Mouse (Mus musculus) embryonic facial prominence, embryonic 15.5 days (tissue): Measurements from ENCODE around the gene Colgalt2. TPM values are rescaled to one million over a fixed set of nuclear protein-coding genes. Genes with fewer than 3 reads are reported as not detected.

Source experiments
- ATAC-seq: fragments of 200-750 bp; cut with Nextera tagmentation; 2 replicates; pipeline ENCODE4 v1.8.0; 2017; ENCODE audit warnings: low read depth, moderate TSS enrichment; ENCODE audit not compliant: insufficient number of reproducible peaks, low FRiP score, low TSS enrichment
- H3K27ac ChIP-seq: fragments of 300-500 bp; sonication (generic); replicated peaks from 2 replicates; pipeline ENCODE4 v1.5.1; 2015; ENCODE audit warnings: mild to moderate bottlenecking, inconsistent platforms
- H3K27me3 ChIP-seq: fragments of 300-500 bp; sonication (generic); 2 replicates; pipeline ENCODE4 v1.6.1; 2015; ENCODE audit warnings: inconsistent platforms
- H3K36me3 ChIP-seq: fragments of 300-500 bp; sonication (generic); 2 replicates; pipeline ENCODE4 v1.6.1; 2015; ENCODE audit warnings: mild to moderate bottlenecking, inconsistent platforms
- H3K4me1 ChIP-seq: fragments of 300-500 bp; sonication (generic); 2 replicates; pipeline ENCODE4 v1.6.1; 2015; ENCODE audit warnings: inconsistent platforms
- H3K4me2 ChIP-seq: fragments of 300-500 bp; sonication (generic); replicated peaks from 2 replicates; pipeline ENCODE4 v1.6.1; 2015; ENCODE audit warnings: mild to moderate bottlenecking, inconsistent platforms
- H3K4me3 ChIP-seq: fragments of 300-500 bp; sonication (generic); replicated peaks from 2 replicates; pipeline ENCODE4 v1.5.1; 2015; ENCODE audit warnings: mild to moderate bottlenecking, inconsistent platforms
- H3K9ac ChIP-seq: fragments of 300-500 bp; sonication (generic); 2 replicates; pipeline ENCODE4 v1.6.1; 2015; ENCODE audit warnings: inconsistent platforms
- H3K9me3 ChIP-seq: fragments of 300-500 bp; sonication (generic); replicated peaks from 2 replicates; pipeline ENCODE4 v1.6.1; 2016; ENCODE audit warnings: inconsistent platforms
- WGBS: fragments of 180-500 bp; shearing (Covaris S2); methylation state at CpG from one replicate; pipeline ENCODE4 v1.1.7; 2015; 5-methylcytosine and 5-hydroxymethylcytosine counted together
- polyA plus RNA-seq: library from polyadenylated mRNA; unstranded; fragments of >200 nt; fragmentation: Nextera tagmentation; extraction: Ambion mirVana; gene quantifications from 2 replicates; pipeline ENCODE4 v1.2.1, GENCODE M21; 2015

Gene Colgalt2
- polyA plus RNA-seq, 1 experiment from 2014 or later: 4.7 TPM

GRCm38 (mm10) chr1:152492258-152492657 lies 92.6 kb downstream of the Colgalt2 start:
- Histone ChIP-seq H3K36me3 (no peaks in the 10 kb centered on the region), H3K27me3 (no peaks in the 10 kb centered on the region), H3K4me1 (peaks cover 3% of the 10 kb centered on the region; the same call in 1 of the 2 replicates), H3K4me2 (no peak overlapping the region), H3K9me3 (no peaks in the 10 kb centered on the region), H3K27ac (no peak overlapping the region), H3K9ac (no peak overlapping the region), H3K4me3 (no peak overlapping the region)
- 78% methylated on average over 1 of the region's 1 CpGs for WGBS
- ATAC-seq: no peak

- Histone ChIP-seq H3K4me2 (0 out of 2 replicates have a peak overlapping the region, but pooled peaks have one; percentile 15), H3K36me3 (no peaks in the 10 kb centered on the region), H3K4me3 (no peak overlapping the region), H3K27me3 (no peaks in the 10 kb centered on the region), H3K9me3 (no peaks in the 10 kb centered on the region), H3K9ac (no peak overlapping the region), H3K27ac (no peak overlapping the region), H3K4me1 (peaks cover 9% of the 10 kb centered on the region)
- 52% methylated on average over 2 of the region's 2 CpGs for WGBS
- ATAC-seq: no peak
Measured at GRCm38 (mm10) chr1:152496831-152497230, 97.2 kb downstream of the Colgalt2 start.

DNA sequence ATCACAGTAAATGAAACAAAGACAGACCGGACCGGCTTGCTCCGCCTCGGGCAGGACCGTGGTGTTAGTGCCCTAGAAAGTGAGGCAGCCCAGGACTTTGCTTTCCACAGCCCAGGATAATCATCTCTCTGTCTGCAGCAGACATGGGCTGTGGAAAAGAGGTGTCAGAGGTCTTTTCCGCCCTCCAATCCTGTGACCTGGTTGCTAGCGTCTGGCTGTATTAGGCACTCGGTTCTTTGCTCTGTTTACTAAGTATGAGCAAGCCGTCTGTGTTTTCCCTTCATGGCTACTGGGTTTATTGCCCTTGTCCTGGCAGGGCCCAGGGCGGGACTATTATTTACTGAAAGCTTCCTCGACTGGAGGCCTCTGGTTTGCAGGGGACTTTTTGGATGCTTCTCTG lies 98.0 kb downstream of the Colgalt2 start:
- peak overlapping the region; percentile 15; the same call in 1 of the 2 replicates for H3K4me2 ChIP-seq
- H3K4me1 ChIP-seq: peaks cover 9% of the 10 kb centered on the region
- H3K9ac ChIP-seq: no peak overlapping the region

DNA sequence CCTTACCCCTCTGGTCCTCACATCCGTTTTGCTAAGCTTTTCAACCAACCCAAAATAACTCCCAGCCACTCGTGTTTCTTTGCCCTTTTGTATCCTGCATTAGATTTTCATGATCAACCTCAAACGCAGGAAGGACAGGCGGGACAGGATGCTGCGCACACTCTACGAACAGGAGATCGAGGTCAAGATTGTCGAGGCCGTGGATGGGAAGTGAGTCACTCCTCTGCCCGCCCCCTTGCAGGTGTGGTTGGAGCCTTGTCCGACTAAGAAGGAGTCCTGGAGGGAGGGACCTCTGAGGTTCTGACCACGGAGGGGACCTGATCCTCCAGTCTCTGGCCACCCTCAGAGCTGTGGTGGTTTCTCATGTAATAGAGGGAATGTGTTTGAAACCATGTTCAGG lies 100.2 kb downstream of the Colgalt2 start:
- WGBS: 76% methylated on average over 12 of the region's 12 CpGs
- Histone ChIP-seq H3K36me3 (no peaks in the 10 kb centered on the region), H3K27me3 (no peaks in the 10 kb centered on the region)

More for the DNA sequence above, 98.0 kb downstream of the Colgalt2 start:
- Histone ChIP-seq H3K27ac (peak overlapping the region; percentile 24; the same call in 1 of the 2 replicates), H3K4me3 (no peak overlapping the region), H3K9me3 (no peaks in the 10 kb centered on the region), H3K27me3 (no peaks in the 10 kb centered on the region), H3K36me3 (no peaks in the 10 kb centered on the region)
- 28% methylated on average over 11 of the region's 11 CpGs for WGBS
- no peak for ATAC-seq

GRCm38 (mm10) chr1:152506175-152506574 lies 106.5 kb downstream of the Colgalt2 start:
- Histone ChIP-seq H3K9me3 (no peaks in the 10 kb centered on the region), H3K36me3 (no peaks in the 10 kb centered on the region), H3K27me3 (no peaks in the 10 kb centered on the region), H3K4me2 (no peak overlapping the region), H3K27ac (no peak overlapping the region; the same call in 1 of the 2 replicates), H3K4me3 (no peak overlapping the region), H3K4me1 (no peaks in the 10 kb centered on the region), H3K9ac (no peak overlapping the region)
- 75% methylated on average over 5 of the region's 5 CpGs for WGBS
- ATAC-seq: no peak

More for the DNA sequence above, 100.2 kb downstream of the Colgalt2 start:
- Histone ChIP-seq H3K4me3 (no peak overlapping the region), H3K27ac (no peak overlapping the region), H3K4me1 (peaks cover 9% of the 10 kb centered on the region), H3K9ac (no peak overlapping the region), H3K9me3 (no peaks in the 10 kb centered on the region), H3K4me2 (no peak overlapping the region)
- ATAC-seq: no peak

DNA sequence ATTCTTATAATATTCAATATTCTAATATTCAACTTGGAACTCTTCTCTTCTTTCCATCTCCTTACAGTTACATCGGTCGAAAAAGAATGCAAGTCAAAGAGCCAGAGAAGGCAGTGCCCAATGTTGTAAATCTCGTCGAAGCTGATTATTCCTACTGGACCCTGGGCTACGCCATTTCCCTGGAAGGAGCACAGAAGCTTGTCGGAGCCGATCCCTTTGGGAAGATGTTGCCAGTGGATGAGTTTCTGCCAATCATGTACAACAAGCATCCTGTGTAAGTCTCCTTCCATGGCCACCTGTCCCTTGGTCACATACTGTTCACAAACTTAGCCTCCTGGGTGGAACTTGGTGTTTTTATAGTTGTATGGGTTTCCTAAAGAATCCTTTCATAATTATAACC lies 107.1 kb downstream of the Colgalt2 start:
- ATAC-seq: no peak
- Histone ChIP-seq H3K9ac (no peak overlapping the region), H3K4me2 (no peak overlapping the region), H3K27ac (no peak overlapping the region), H3K4me3 (no peak overlapping the region), H3K36me3 (no peaks in the 10 kb centered on the region), H3K4me1 (no peaks in the 10 kb centered on the region), H3K27me3 (no peaks in the 10 kb centered on the region), H3K9me3 (no peaks in the 10 kb centered on the region)
- 87% methylated on average over 7 of the region's 7 CpGs for WGBS

- 91% methylated on average over 11 of the region's 11 CpGs for WGBS
- no peak overlapping the region for H3K4me2 ChIP-seq
- H3K27me3 ChIP-seq: no peaks in the 10 kb centered on the region
- peaks cover 3% of the 10 kb centered on the region; the same call in 1 of the 2 replicates for H3K4me1 ChIP-seq
- H3K9ac ChIP-seq: no peak overlapping the region
- no peak overlapping the region for H3K27ac ChIP-seq
- ATAC-seq: no peak
- no peaks in the 10 kb centered on the region for H3K9me3 ChIP-seq
- no peak overlapping the region for H3K4me3 ChIP-seq
- no peaks in the 10 kb centered on the region for H3K36me3 ChIP-seq
Measured at GRCm38 (mm10) chr1:152508481-152509220, 109.0 kb downstream of the Colgalt2 start.

DNA sequence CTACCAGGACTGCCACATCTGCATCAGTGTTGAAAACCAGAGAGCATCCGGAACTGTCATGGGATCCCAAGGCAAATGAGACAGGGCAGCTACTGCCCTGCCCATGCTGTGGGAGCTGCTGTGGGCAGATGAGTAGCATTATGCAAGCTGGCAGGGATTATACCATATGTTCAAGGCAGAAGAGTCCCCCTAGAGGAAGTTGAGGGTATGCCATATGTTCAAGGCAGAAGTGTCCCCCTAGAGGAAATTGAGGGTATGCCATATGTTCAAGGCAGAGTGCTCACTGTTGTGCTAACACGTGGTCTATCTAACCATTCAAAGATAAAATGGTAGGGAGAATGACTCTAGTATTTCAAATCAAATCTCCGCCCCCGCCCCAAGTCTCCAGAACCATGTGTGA lies 111.6 kb downstream of the Colgalt2 start:
- no peaks in the 10 kb centered on the region for H3K9me3 ChIP-seq
- H3K4me3 ChIP-seq: no peak overlapping the region
- peaks cover 12% of the 10 kb centered on the region for H3K4me1 ChIP-seq
- H3K36me3 ChIP-seq: no peaks in the 10 kb centered on the region
- H3K27me3 ChIP-seq: no peaks in the 10 kb centered on the region
- no peak overlapping the region for H3K4me2 ChIP-seq
- 71% methylated on average over 4 of the region's 4 CpGs for WGBS
- H3K9ac ChIP-seq: no peak overlapping the region
- no peak for ATAC-seq
- H3K27ac ChIP-seq: no peak overlapping the region

- H3K27me3 ChIP-seq: no peaks in the 10 kb centered on the region
- H3K9ac ChIP-seq: no peak overlapping the region
- H3K4me3 ChIP-seq: no peak overlapping the region
- peaks cover 14% of the 10 kb centered on the region for H3K36me3 ChIP-seq
- peak overlapping the region; percentile 79 for H3K27ac ChIP-seq
- H3K4me2 ChIP-seq: no peak overlapping the region
- peaks cover 12% of the 10 kb centered on the region for H3K4me1 ChIP-seq
- peak; percentile 63; the same call in 1 of the 2 replicates for ATAC-seq
- H3K9me3 ChIP-seq: no peaks in the 10 kb centered on the region
- 31% methylated on average over 4 of the region's 4 CpGs for WGBS
Measured at GRCm38 (mm10) chr1:152514256-152514655, 114.6 kb downstream of the Colgalt2 start.

DNA sequence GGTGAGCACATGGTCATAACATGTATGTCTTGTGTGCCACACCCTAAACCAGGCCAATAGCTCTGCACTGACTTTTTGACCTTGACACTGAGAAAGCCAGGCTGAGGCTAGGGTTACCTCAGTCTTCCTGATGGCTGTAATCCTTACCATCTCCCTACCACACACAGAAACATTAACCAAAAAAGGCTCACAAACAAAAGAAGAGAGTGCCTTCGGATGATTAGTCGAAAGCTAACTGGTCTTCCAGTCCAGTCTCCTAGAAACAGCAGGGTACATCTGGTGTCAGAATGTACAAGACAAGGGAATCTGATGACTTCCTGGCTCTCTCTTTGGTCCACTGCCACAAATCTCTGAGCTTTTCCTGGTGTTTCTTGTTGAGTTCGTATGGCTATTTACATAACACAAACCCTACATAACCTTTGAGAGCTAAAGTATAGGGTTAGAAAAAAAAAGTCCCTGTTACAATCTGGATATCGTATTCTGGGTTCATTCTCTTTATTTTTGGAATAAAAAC lies 117.5 kb downstream of the Colgalt2 start:
- 71% methylated on average over 4 of the region's 4 CpGs for WGBS
- Histone ChIP-seq H3K9ac (no peak overlapping the region), H3K4me1 (peaks cover 12% of the 10 kb centered on the region), H3K27me3 (no peaks in the 10 kb centered on the region), H3K27ac (no peak overlapping the region), H3K36me3 (peaks cover 36% of the 10 kb centered on the region), H3K9me3 (no peaks in the 10 kb centered on the region), H3K4me2 (no peak overlapping the region), H3K4me3 (no peak overlapping the region)
- no peak for ATAC-seq

- H3K36me3 ChIP-seq: peaks cover 39% of the 10 kb centered on the region
- H3K9ac ChIP-seq: no peak overlapping the region
- WGBS: 87% methylated on average over 8 of the region's 8 CpGs
- no peak for ATAC-seq
- no peaks in the 10 kb centered on the region for H3K9me3 ChIP-seq
- H3K27me3 ChIP-seq: no peaks in the 10 kb centered on the region
- no peak overlapping the region for H3K4me2 ChIP-seq
- H3K4me3 ChIP-seq: no peak overlapping the region
- peaks cover 6% of the 10 kb centered on the region for H3K4me1 ChIP-seq
- no peak overlapping the region for H3K27ac ChIP-seq
Measured at GRCm38 (mm10) chr1:152518971-152519370, 119.3 kb downstream of the Colgalt2 start.
